Mouse (Mus musculus): ENCODE results near the gene Mettl26.

GRCm38 (mm10) chr17:25843122-25843521, 31.8 kb upstream of the Mettl26 start:
- TF ChIP-seq GATA1 (IDR thresholded peaks at IDR 0.05; ENCODE audit: low read length) (no peak), TAL1 (IDR thresholded peaks at IDR 0.05; ENCODE audit: low read length) (no peak)

All from erythroblast, embryonic 14.5 days (primary cell).